Mouse (Mus musculus) liver, embryonic 14.5 days (tissue): ENCODE measurements around the gene Pabpc4.

Source experiments
- CTCF ChIP-seq: IDR thresholded peaks from 2 replicates; pipeline ENCODE4 v1.5.1; 2016; ENCODE audit warnings: antibody characterized with exemption, low read depth, control low read depth
- EP300 ChIP-seq: IDR thresholded peaks from 2 replicates; pipeline ENCODE4 v1.6.1; 2016; ENCODE audit warnings: antibody characterized with exemption, low read depth

DNA sequence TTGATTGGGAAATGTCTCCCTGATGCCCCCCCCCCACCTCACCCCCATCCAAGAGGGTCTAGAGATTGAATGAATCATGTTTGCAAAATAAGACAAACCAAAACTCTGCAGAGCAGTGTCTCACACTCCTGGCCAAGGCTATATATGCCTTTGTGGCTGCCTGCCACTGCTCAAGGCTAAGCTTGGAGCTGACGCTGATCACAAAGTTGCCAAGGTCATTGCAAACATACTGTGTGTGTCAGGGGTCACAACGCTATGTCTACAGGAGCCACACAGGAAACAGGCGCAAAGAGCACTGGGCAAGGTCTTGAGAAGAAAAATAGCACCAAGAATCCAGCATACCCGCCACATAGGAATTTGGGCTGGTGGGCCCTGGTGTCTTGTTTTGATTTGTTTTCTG is 41.5 kb upstream of the Pabpc4 start:
- no peak for TF ChIP-seq CTCF
- no peak for TF ChIP-seq EP300
